Mouse (Mus musculus) macrophage (primary cell): ENCODE results near the gene Slc4a4. TPM values are rescaled to one million over a fixed set of nuclear protein-coding genes. Genes with fewer than 3 reads are reported as not detected.

ENCODE experiments used
- H3K27ac ChIP-seq: fragments of 350-480 bp; formaldehyde crosslinking; 2 replicates; pipeline ENCODE4 v1.9.0; 2021
- H3K36me3 ChIP-seq: fragments of 350-480 bp; formaldehyde crosslinking; 2 replicates; pipeline ENCODE4 v1.9.0; 2021; ENCODE audit errors: inconsistent target
- H3K4me3 ChIP-seq: fragments of 350-480 bp; formaldehyde crosslinking; 2 replicates; pipeline ENCODE4 v1.9.0; 2021; ENCODE audit errors: inconsistent target
- H3K79me2 ChIP-seq: fragments of 350-480 bp; formaldehyde crosslinking; 2 replicates; pipeline ENCODE4 v1.9.0; 2021; ENCODE audit errors: inconsistent target
- WGBS: methylation state at CpG from one replicate; pipeline ENCODE4 v1.1.7; 2026; ENCODE audit warnings: inconsistent platforms; ENCODE audit not compliant: missing documents; 5-methylcytosine and 5-hydroxymethylcytosine counted together
- polyA plus RNA-seq: library from polyadenylated mRNA; stranded (reverse); fragments of 250-400 nt; gene quantifications from 3 replicates; pipeline ENCODE4 v1.2.4, GENCODE M21; 2018; ENCODE audit warnings: inconsistent platforms

The Slc4a4 gene
- polyA plus RNA-seq, 1 experiment from 2014 or later: not detected

DNA sequence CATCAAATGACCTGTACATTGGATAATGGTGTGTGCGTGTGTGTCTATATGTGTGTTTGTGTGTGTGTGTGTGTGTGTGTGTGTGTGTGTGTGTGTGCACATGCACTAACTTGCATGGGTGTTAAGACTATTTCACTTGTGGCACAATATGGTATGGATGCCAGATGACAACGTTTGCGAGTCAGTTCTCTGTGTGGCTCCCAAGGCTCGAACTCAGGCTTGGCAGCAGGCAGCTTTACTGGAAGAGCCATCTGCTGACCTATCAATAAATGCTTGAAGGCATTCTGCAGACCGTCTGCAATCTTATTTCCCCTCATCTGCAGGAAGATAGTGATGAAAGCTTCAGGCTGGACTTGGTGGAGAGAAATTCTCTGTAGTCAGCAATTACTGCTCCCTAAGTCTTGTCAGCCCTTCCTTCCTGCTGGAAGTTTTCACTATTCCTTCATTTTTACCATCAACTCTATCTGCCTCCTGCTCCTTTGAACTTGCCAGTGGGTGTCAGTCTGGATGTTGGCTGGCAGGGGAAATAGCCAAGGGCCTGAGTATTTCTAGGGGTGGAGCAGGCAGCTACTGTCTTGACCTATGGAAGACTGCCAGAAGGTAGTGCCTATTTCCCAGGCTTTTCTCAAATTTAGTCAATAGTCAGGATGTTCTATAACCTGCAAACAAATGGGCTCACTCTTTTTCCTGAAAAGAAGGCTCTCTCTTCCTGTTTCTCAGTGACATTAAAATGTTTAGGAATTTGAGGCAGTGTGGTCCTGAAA, 73.9 kb downstream of the Slc4a4 start:
- Histone ChIP-seq H3K4me3 (no peak overlapping the region), H3K36me3 (no peaks in the 10 kb centered on the region), H3K79me2 (no peaks in the 10 kb centered on the region), H3K27ac (no peak overlapping the region)
- 82% methylated on average over 5 of the region's 5 CpGs for WGBS

DNA sequence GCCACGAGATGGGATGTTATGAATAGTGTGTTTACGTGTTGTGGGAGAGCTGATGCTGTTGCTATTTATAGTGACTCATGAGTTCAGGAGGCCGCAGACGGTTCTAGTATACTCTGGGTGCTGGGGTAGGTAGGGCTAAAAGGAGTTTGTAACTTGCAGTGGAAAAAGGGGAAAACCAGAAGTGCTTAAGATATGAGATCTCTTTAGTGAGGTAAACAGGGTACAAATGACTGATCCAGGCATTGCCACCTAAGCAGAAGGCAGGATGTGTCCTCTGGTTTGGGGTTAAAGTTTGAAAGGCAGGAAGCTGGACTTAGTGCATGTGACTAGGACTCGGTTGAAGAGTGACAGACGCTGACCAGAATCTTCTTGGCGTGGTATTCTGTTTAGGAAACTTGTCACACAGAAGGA, 74.7 kb downstream of the Slc4a4 start:
- no peaks in the 10 kb centered on the region for H3K36me3 ChIP-seq
- H3K4me3 ChIP-seq: no peak overlapping the region
- H3K79me2 ChIP-seq: no peaks in the 10 kb centered on the region
- no peak overlapping the region for H3K27ac ChIP-seq
- WGBS: 38% methylated on average over 7 of the region's 7 CpGs

DNA sequence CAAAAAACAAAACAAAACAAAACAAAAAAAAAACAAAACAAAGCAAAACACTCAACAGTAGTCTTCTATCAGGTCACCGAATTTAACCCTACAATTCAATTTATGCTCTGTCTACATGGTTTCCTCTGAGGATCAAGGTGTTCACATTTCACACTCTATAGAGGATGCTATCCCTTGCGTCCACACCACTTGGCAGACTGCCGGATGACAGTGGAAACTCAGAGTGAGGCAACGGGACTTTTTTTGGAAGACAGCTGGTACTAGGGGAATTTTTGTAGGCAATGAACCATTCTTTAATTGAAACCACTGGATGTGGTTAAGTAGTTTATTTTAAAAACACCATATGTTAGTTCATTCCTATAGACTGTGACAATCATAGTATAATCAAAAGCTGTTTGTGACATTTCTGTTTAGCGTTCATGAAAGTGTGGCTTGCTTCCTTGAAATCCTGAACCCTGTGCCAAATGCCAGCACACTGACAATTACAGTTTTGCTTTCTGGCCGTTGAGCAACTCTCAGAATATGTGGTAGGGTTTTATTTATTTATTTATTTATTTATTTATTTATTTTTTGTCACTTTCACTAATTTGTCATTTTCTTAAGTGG, 78.2 kb downstream of the Slc4a4 start:
- Histone ChIP-seq H3K4me3 (no peak overlapping the region), H3K36me3 (no peaks in the 10 kb centered on the region), H3K27ac (no peak overlapping the region), H3K79me2 (no peaks in the 10 kb centered on the region)
- 95% methylated on average over 6 of the region's 6 CpGs for WGBS

DNA sequence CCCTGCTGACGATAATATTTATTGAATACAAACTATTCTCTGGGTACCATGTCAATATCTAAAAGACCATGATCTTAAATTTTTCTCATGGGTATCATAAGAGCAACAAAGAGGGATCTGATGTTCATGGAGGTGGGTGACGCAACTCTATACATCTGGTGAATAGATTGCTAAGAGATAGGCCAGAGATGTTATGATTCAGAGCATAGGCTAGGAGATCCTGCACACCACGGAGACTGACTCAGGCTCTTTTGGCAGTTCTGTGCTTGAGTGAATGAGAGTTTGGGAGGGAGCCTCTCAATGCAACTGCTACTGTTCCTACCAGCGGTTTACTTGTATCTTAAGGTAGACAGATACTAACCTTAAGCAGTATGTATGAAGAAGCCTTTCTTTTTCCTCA, 79.9 kb downstream of the Slc4a4 start:
- Histone ChIP-seq H3K79me2 (no peaks in the 10 kb centered on the region), H3K4me3 (no peak overlapping the region), H3K27ac (no peak overlapping the region), H3K36me3 (no peaks in the 10 kb centered on the region)
- 82% methylated on average over 4 of the region's 4 CpGs for WGBS

DNA sequence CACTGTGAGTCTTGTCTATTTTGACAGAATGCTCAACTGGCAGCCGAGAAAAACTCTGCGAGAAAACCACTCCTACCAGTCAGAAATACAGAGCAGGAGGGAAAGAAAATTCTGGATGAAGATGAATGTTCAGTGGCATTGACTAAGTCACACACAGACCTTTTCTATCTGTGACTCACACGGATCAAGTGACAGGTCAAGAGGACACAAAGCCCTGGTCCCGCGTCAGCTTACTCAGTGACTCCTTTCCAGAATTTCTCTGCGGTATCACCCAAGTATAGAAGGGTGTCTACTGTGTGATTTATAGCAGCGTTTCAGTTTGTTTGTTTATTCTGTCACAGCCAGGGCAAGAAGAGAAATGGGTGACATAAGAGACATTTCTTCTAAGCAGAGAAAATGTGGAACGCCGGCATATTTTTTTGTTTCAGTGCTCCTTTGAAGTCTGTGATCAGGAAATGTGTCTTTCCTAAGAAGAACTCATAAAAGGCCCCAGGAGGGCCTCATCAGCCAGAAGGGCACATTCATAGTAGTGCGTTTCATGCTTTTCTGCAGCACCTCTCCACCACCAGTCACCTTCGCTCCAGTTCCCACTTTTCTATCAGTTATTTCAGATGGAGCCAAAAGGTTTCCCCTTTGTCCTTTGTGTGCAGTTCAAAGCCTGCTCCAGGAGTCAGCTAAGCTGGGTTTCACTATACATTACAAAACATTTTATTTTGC, 82.5 kb downstream of the Slc4a4 start:
- no peaks in the 10 kb centered on the region for H3K79me2 ChIP-seq
- no peak overlapping the region for H3K27ac ChIP-seq
- WGBS: 61% methylated on average over 10 of the region's 11 CpGs
- no peaks in the 10 kb centered on the region for H3K36me3 ChIP-seq
- H3K4me3 ChIP-seq: no peak overlapping the region

DNA sequence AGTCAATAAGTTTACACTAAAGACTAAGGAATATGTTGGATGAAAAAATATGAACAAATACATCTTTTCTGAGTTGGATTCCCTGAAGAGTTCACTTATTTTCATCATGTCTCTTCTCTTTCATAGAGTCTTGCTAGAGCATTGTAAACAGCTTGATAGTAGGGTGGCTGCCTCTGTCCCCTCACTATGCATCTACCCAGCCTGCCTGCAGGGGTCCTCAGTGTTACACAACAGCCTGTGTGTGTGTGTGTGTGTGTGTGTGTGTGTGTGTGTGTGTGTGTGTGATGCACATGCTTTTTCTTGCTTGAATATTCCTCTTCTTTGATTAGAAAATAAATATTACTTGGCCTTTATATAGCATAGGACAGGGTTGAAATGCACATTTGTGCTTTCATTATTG, 84.9 kb downstream of the Slc4a4 start:
- H3K4me3 ChIP-seq: no peak overlapping the region
- no peaks in the 10 kb centered on the region for H3K36me3 ChIP-seq
- H3K79me2 ChIP-seq: no peaks in the 10 kb centered on the region
- no peak overlapping the region for H3K27ac ChIP-seq

DNA sequence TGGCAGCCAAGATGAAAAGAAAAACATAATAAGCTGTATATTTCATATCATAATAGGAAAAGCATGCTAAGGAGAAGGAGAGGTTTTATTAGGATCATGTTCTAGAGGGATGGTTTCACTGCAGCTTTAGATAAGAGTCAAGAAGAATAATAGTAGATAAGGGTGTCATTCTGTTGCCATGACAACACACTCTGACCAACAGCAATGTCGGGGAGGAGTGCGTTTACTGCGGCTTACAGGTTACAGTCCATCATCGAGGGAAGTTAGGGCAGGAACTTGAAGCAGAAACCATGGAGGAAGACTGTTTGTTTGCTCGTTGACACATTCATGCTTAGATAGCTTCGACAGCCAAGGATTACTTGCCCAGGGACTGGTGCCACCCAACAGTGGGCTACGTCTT, 85.7 kb downstream of the Slc4a4 start:
- H3K36me3 ChIP-seq: no peaks in the 10 kb centered on the region
- no peak overlapping the region for H3K4me3 ChIP-seq
- H3K79me2 ChIP-seq: no peaks in the 10 kb centered on the region
- 77% methylated on average over 7 of the region's 7 CpGs for WGBS
- no peak overlapping the region for H3K27ac ChIP-seq

DNA sequence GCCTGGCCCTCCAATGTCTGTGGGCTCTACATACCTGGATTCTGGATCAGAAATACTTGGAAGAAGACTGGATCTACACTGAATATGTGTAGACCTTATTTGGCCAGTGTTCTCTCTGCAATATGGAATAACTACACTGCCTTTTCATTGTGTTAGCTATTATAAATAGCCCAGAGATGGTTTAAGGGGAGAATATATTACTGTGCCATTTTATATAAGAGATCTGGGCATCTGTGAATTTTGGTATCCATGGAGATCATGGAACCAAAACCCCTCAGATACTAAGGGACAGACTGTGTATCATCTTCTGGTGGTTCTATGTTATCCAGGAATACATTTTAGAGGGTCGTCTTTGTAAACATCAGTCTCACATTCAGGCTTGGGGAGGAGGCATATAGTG, 86.5 kb downstream of the Slc4a4 start:
- Histone ChIP-seq H3K36me3 (no peaks in the 10 kb centered on the region), H3K4me3 (no peak overlapping the region), H3K27ac (no peak overlapping the region), H3K79me2 (no peaks in the 10 kb centered on the region)
- WGBS: 89% methylated on average over 1 of the region's 1 CpGs

DNA sequence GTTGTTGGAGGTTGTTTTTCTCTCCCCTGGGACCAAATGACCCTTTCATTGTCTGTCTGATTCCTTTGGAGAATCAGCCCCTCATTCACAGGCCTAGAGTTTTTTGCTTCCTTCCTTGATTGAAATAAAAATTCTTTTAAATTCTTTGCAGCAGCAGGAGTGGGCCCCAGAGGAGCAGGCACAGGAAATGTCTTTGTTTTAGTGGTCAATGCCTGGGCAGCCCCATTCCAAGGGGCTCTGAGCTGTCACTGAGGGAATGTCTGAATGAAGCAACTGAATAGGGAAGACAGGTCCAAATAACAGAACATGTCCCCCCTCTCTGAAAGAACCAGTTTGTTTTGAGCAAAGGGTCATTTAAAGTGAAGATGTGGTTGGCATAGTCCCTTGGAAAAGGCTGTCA, 89.1 kb downstream of the Slc4a4 start:
- H3K4me3 ChIP-seq: no peak overlapping the region
- H3K79me2 ChIP-seq: no peaks in the 10 kb centered on the region
- H3K36me3 ChIP-seq: no peaks in the 10 kb centered on the region
- H3K27ac ChIP-seq: no peak overlapping the region

DNA sequence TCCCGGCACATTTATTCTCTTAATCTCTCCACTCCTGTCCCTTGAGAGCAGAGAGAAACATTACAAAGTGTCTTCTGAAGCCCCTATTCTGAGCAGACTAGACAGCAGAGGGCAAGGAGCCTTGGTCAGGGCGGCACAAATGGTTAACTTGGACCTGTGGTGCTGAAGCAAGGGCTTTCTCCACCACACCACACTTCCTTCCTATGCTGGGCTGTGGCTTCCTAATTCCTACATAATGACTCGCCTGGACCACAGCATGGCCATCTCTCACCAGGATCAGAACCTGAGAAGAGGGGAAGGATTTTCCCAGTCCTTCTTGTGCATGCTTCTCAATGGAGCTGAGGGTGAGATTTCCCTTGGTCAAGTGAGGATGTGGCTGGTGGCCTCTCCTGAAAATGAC, 89.8 kb downstream of the Slc4a4 start:
- Histone ChIP-seq H3K4me3 (no peak overlapping the region), H3K36me3 (no peaks in the 10 kb centered on the region), H3K79me2 (no peaks in the 10 kb centered on the region), H3K27ac (no peak overlapping the region)
- 22% methylated on average over 3 of the region's 3 CpGs for WGBS

DNA sequence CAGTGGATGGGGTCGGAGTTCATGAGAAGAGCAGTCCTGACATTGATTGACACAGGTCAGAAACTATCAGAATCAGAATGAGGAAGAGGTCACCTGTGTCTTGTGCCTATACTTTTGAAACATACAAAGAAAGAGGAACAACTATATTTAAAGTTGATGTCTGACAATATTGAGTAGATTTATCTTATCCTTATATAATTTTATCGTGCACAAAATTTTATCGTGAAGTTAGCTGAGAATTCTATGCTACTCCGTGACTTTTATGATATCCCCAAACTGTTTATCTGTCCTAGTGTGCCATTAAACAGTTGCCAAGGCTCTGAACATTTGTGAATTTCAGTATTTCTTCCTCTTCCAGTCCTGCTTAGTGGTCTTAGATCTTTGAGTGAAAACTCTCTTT, 94.1 kb downstream of the Slc4a4 start:
- WGBS: 64% methylated on average over 4 of the region's 4 CpGs
- Histone ChIP-seq H3K27ac (no peak overlapping the region), H3K36me3 (no peaks in the 10 kb centered on the region)

DNA sequence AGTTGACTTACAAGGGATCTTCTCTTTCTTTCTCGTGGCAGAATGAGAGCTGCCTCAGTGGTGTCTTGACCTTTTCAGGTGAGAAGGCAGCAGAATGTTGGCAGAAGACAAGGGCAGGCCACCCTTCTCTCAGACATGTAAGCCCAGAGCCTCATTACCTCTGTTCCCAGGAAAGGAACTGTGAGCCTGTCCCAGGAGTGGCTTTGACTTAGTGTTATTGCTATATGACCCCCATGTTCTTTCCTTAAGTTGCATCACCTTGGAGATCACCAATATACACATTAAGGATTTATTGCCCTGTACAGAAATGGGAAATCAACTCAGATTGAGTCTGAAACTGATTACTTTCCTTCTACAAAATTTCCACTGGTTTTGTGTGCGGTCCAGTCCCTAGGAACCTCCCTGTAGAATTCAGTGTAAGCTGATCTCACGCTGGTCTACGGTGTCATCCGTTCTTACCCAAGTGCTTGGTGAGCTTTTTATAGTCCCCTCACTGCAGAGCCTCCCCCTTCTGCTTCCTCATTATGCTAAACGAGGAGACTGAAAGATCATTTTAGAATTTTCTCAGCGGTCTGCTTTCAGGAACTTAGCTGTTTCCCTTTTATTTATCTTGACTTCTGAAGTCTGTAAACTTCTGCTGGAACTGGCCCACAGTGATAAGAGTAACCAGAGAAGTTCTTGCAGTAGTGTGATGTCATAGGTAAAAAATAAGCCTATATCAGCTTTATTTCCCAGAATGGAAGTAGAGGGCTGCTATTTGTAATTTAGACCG, 94.8 kb downstream of the Slc4a4 start:
- Histone ChIP-seq H3K79me2 (no peaks in the 10 kb centered on the region), H3K36me3 (no peaks in the 10 kb centered on the region), H3K4me3 (no peak overlapping the region), H3K27ac (no peak overlapping the region)
- 4% methylated on average over 8 of the region's 8 CpGs for WGBS

More for the DNA sequence above, 94.1 kb downstream of the Slc4a4 start:
- Histone ChIP-seq H3K79me2 (no peaks in the 10 kb centered on the region), H3K4me3 (no peak overlapping the region)

DNA sequence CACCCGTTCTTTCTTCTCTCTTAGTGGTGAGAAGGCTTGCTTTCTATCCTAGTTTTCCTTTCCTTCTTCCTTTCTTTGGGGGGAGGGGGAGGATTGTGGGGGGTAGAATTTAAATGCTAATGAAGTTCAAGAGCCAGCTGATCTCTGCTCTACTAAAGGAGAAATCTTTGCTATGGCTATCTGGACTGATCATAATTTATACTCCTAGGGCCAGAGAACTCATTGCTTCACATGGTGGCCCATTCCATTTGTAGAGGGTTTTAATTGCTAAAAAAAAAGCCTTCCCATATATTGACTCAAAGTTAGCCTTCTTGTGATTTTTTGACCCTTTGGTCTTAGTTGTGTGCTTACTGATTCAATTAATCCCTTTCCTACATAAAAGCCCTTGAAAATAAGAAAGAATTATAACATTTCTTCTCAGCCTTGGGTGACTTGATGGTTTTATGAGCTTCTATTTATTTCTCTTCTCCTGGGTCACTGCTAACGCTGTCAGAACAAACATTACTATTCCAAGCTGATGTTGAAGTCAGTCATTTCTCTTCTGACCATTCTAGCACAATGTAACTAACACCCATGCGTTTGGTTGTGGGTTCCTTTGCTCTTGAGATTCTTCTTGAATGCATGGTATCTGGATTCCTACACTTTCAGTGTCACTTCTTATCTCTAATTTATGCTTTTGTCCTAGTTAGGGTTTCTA, 95.6 kb downstream of the Slc4a4 start:
- Histone ChIP-seq H3K27ac (no peak overlapping the region), H3K4me3 (no peak overlapping the region)
- 89% methylated on average over 2 of the region's 3 CpGs for WGBS

DNA sequence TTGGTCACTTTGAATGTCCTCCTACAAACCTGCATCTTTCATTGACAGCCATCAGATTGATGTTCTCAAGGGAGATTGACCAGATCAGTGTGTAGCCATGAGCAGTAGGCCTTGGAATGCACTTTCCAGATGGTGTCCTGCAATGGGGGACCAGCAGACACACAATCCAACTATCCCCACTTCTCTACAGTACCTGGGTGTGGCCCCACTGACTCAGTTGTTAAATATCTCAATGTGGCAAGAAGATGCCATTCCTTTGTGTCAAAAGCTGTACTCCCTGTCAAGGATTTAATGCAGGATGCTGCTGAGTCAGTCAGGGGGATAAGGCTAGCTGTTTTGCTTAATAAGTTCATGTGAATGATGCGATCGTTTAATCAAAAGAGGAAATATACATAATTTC, 96.6 kb downstream of the Slc4a4 start:
- Histone ChIP-seq H3K4me3 (no peak overlapping the region), H3K27ac (no peak overlapping the region), H3K79me2 (no peaks in the 10 kb centered on the region), H3K36me3 (no peaks in the 10 kb centered on the region)
- WGBS: 95% methylated on average over 2 of the region's 2 CpGs

More for the DNA sequence above, 95.6 kb downstream of the Slc4a4 start:
- Histone ChIP-seq H3K36me3 (no peaks in the 10 kb centered on the region), H3K79me2 (no peaks in the 10 kb centered on the region)
